Mouse (Mus musculus) urinary bladder, postnatal 0 days (tissue): Measurements from ENCODE around the gene Fbxo30. TPM values are rescaled to one million over a fixed set of nuclear protein-coding genes. Genes with fewer than 3 reads are reported as not detected.

ENCODE experiments used
- polyA plus RNA-seq: library from polyadenylated mRNA; unstranded; fragments of >200 nt; fragmentation: Nextera tagmentation; extraction: Ambion mirVana; gene quantifications from 2 replicates; pipeline ENCODE4 v1.2.1, GENCODE M21; 2015

Fbxo30 gene
- polyA plus RNA-seq, result 43.6 and 49.1 TPM in 2 replicates

GRCm38 (mm10) chr10:11280578-11281463 is at the start of gene Fbxo30:
Gene Fbxo30, plus strand, starts transcription at chr10:11281330.

GRCm38 (mm10) chr10:11343205-11344141 is 62.3 kb downstream of the Fbxo30 start, which contains the start of gene Epm2a:
Gene Epm2a, plus strand, starts transcription at chr10:11343404.

Other genes starting within 250 kb of the Fbxo30 start
- not detected in 2 replicates for gene Grm1, start 199.0 kb upstream of the Fbxo30 start, polyA plus RNA-seq
- gene Shprh, start 131.9 kb upstream of the Fbxo30 start, polyA plus RNA-seq, result 5.3 and 6.4 TPM in 2 replicates
- gene Epm2a, start 62.1 kb downstream of the Fbxo30 start, polyA plus RNA-seq, result 0.33 and 1.1 TPM in 2 replicates